Mouse (Mus musculus): ENCODE results near the gene Trpm3.

GRCm38 (mm10) chr19:22518508-22518907, 379.7 kb downstream of the Trpm3 start:
- TF ChIP-seq CTCF (IDR thresholded peaks at IDR 0.05; ENCODE audit: borderline replicate concordance, control insufficient read depth, extremely low read depth, insufficient read depth, low read length, poor library complexity) (no peak), POLR2A (IDR thresholded peaks at IDR 0.05; ENCODE audit: control insufficient read depth, extremely low read depth, insufficient read depth, low read length, poor library complexity) (no peak)
